Mouse (Mus musculus): ENCODE data around the gene Aff3. TPM values are rescaled to one million over a fixed set of nuclear protein-coding genes. Genes with fewer than 3 reads are reported as not detected.

The Aff3 gene
- polyA plus RNA-seq, 2 experiments = 0.18 to 0.22 TPM

DNA sequence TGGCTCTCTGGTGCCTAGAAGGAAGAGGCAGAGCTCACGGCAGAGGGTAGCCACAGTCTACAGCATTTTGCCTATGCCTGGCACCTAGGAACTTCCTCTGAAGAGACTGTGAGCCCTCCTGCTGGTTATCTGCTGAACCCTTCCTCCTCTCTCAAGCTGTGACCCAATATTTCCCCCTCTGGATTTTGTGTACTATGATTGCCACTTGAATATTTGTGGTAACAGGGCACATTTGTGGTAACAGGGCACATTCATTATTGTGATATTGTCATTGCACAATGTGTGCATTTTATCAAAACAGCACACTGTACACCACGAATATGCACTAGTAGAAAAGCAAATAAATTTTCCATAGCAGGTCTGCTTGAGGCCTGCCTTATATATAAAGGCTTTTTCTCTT, 223.0 kb downstream of the Aff3 start:
- Histone ChIP-seq H3K9me3 (ENCODE audit: control insufficient read depth, low read length) (no peaks in the 10 kb centered on the region), H3K27ac (no peak overlapping the region), H3K27me3 (ENCODE audit: control insufficient read depth, insufficient read depth, low read length) (no peaks in the 10 kb centered on the region), H3K36me3 (replicated peaks; ENCODE audit: control insufficient read depth, insufficient read depth, low read depth) (no peaks in the 10 kb centered on the region), H3K4me3 (ENCODE audit: insufficient read depth in 1 of 2, low read depth in 2 of 2, low read length in 2 of 2) (no peak overlapping the region), H3K9ac (replicated peaks) (0 out of 2 replicates have a peak overlapping the region, but pooled peaks have one; percentile 29), H3K4me2 (ENCODE audit: low read depth) (no peak overlapping the region), H3K4me1 (replicated peaks; ENCODE audit: control insufficient read depth in 2 of 2, insufficient read depth in 2 of 2, low read length in 1 of 2) (peaks cover 36% of the 10 kb centered on the region in 2 experiments)
- no peak for DNase-seq (ENCODE audit: low read depth in 3 of 3, low spot score in 3 of 3)
- 40% methylated on average over 2 of the region's 2 CpGs for whole genome bisulfite sequencing (ENCODE audit: insufficient replicate concordance)
- no peak for TF ChIP-seq EP300 (IDR thresholded peaks at IDR 0.05; ENCODE audit: low read depth)
- no peak for ATAC-seq (ENCODE audit: insufficient read depth)

DNA sequence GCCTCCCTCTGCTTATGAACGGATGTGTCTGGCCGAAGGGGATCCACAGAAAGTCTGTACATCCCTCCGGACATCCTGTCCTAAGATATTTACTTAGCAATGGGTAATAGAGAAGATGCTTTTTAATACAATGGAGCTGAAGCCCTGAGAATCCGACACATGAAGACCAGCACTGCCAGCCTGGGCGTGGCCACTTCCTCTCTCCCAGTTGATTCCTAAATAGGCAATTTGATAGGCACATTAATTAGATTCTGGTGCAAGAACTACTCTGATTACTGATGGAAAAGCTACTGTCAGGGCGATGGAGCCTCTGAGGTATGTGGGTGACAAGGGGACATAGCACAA, 224.3 kb downstream of the Aff3 start:
- Histone ChIP-seq H3K27me3 (ENCODE audit: control insufficient read depth, insufficient read depth, low read length) (no peaks in the 10 kb centered on the region), H3K4me2 (ENCODE audit: low read depth) (no peak overlapping the region), H3K27ac (no peak overlapping the region), H3K4me1 (replicated peaks; ENCODE audit: control insufficient read depth in 2 of 2, insufficient read depth in 2 of 2, low read length in 1 of 2) (peaks cover 22% of the 10 kb centered on the region in 2 experiments), H3K9me3 (ENCODE audit: control insufficient read depth, low read length) (no peaks in the 10 kb centered on the region), H3K4me3 (ENCODE audit: insufficient read depth in 1 of 2, low read depth in 2 of 2, low read length in 2 of 2) (no peak overlapping the region), H3K9ac (replicated peaks) (no peak overlapping the region), H3K36me3 (replicated peaks; ENCODE audit: control insufficient read depth, insufficient read depth, low read depth) (no peaks in the 10 kb centered on the region)
- DNase-seq (ENCODE audit: low read depth in 3 of 3, low spot score in 3 of 3) (no peak), ATAC-seq (ENCODE audit: insufficient read depth) (no peak)
- TF ChIP-seq CTCF (IDR thresholded peaks at IDR 0.05; ENCODE audit: low read depth) (no peak), EP300 (IDR thresholded peaks at IDR 0.05; ENCODE audit: low read depth) (no peak)
- 72% methylated on average over 6 of the region's 6 CpGs for WGBS (ENCODE audit: insufficient replicate concordance)

DNA sequence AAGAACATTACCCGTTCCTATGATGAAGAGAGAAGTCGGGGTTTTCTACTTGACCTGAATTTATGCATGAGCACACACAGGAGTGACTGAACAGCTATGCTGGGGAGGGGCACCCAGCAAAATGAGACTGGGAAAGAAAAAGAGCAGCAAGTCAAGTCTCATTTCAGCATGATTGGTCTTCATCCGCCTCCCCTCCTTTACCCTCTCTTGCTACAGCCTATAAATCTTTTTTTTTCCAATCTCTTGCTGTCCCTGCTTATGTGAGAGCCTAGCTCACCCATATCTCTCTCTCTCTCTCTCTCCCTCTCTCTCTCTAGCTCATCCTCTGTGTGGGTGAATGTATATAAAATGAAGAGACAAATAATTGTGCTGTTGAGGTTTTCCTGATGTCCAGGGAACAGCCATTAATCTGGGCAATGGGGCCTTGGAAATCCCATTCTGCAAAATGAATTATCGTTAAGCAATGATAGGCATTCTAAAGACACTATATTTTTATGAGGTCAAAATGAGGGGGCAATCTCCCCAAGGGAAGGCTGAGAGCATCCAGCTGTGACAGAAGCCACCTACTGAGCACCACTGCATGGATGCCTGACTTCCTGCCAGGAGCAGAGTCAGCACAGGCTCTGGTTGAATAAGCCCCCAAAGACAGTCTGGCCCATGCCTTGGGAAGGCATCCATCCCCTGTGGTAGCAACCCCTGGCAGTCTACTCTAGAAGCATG, 224.8 kb downstream of the Aff3 start:
- peaks cover 17 to 21% of the 10 kb centered on the region in 2 experiments for H3K4me1 ChIP-seq (replicated peaks; ENCODE audit: control insufficient read depth in 2 of 2, insufficient read depth in 2 of 2, low read length in 1 of 2)
- no peak overlapping the region for H3K27ac ChIP-seq
- ATAC-seq (ENCODE audit: insufficient read depth) (no peak), DNase-seq (ENCODE audit: low read depth in 3 of 3, low spot score in 3 of 3) (no peak)
- H3K27me3 ChIP-seq (ENCODE audit: control insufficient read depth, insufficient read depth, low read length) = no peaks in the 10 kb centered on the region
- H3K4me2 ChIP-seq (ENCODE audit: low read depth) = no peak overlapping the region
- TF ChIP-seq EP300 (IDR thresholded peaks at IDR 0.05; ENCODE audit: low read depth) (no peak), CTCF (IDR thresholded peaks at IDR 0.05; ENCODE audit: low read depth) (no peak)
- H3K9ac ChIP-seq (replicated peaks) = no peak overlapping the region
- WGBS (ENCODE audit: insufficient replicate concordance) = 71% methylated on average over 4 of the region's 4 CpGs
- H3K36me3 ChIP-seq (replicated peaks; ENCODE audit: control insufficient read depth, insufficient read depth, low read depth) = no peaks in the 10 kb centered on the region
- H3K9me3 ChIP-seq (ENCODE audit: control insufficient read depth, low read length) = no peaks in the 10 kb centered on the region
- no peak overlapping the region for H3K4me3 ChIP-seq (ENCODE audit: insufficient read depth in 1 of 2, low read depth in 2 of 2, low read length in 2 of 2)

DNA sequence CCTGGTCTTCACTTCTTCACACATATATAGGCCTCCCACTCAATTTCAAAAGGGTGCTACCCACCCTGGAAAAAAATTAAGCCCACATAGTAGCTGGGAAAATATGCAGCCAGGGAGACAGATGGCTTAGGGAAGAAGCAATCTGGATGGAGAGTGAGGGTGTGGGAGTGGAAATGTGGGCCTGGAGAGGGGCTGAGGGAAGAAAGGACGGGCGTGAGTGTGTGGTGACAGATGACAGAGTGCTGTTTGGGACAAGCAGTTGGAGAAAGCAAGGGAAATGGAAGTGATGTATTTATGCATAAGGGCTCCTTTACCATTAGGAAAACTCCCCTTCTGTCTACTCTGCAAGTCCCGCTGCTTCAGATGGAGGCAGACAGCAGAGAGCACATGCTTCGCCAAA, 226.3 kb downstream of the Aff3 start:
- DNase-seq (ENCODE audit: low read depth in 3 of 3, low spot score in 3 of 3) (no peak), ATAC-seq (ENCODE audit: insufficient read depth) (no peak)
- WGBS (ENCODE audit: insufficient replicate concordance) = 59% methylated on average over 4 of the region's 4 CpGs
- H3K27ac ChIP-seq = no peak overlapping the region
- H3K9ac ChIP-seq (replicated peaks) = no peak overlapping the region
- H3K4me2 ChIP-seq (ENCODE audit: low read depth) = no peak overlapping the region
- H3K9me3 ChIP-seq (ENCODE audit: control insufficient read depth, low read length) = no peaks in the 10 kb centered on the region
- H3K4me3 ChIP-seq (ENCODE audit: insufficient read depth in 1 of 2, low read depth in 2 of 2, low read length in 2 of 2) = no peak overlapping the region
- no peak for TF ChIP-seq CTCF (IDR thresholded peaks at IDR 0.05; ENCODE audit: low read depth)
- TF ChIP-seq EP300 (IDR thresholded peaks at IDR 0.05; ENCODE audit: low read depth) = no peak
- no peaks in the 10 kb centered on the region for H3K36me3 ChIP-seq (replicated peaks; ENCODE audit: control insufficient read depth, insufficient read depth, low read depth)
- peaks cover 17 to 19% of the 10 kb centered on the region in 2 experiments for H3K4me1 ChIP-seq (replicated peaks; ENCODE audit: control insufficient read depth in 2 of 2, insufficient read depth in 2 of 2, low read length in 1 of 2)
- H3K27me3 ChIP-seq (ENCODE audit: control insufficient read depth, insufficient read depth, low read length) = no peaks in the 10 kb centered on the region

DNA sequence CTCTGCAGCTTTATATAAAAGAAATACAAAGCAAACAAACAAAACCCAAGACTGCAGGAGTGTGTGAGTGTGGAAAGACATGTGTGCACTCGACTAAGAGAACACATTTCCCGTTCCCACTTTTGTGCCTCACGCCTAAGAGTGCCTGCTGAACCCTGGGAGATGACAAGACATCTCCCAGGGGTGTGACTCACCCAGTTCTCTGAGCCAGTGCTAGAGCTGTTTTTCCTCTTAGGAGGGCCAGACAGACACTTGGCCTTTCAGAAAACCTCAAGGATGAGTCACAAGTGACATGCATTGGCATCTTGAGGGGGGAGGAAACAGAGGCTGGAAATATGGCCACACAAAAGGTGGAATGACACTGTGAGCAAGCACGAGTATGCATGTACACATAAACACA, 227.1 kb downstream of the Aff3 start:
- H3K27ac ChIP-seq = no peak overlapping the region
- no peaks in the 10 kb centered on the region for H3K36me3 ChIP-seq (replicated peaks; ENCODE audit: control insufficient read depth, insufficient read depth, low read depth)
- no peak overlapping the region for H3K9ac ChIP-seq (replicated peaks)
- TF ChIP-seq CTCF (IDR thresholded peaks at IDR 0.05; ENCODE audit: low read depth) (no peak), EP300 (IDR thresholded peaks at IDR 0.05; ENCODE audit: low read depth) (no peak)
- ATAC-seq (ENCODE audit: insufficient read depth) (no peak), DNase-seq (ENCODE audit: low read depth in 3 of 3, low spot score in 3 of 3) (no peak)
- H3K4me2 ChIP-seq (ENCODE audit: low read depth) = no peak overlapping the region
- WGBS (ENCODE audit: insufficient replicate concordance) = 42% methylated on average over 4 of the region's 4 CpGs
- no peaks in the 10 kb centered on the region for H3K9me3 ChIP-seq (ENCODE audit: control insufficient read depth, low read length)
- H3K4me3 ChIP-seq (ENCODE audit: insufficient read depth in 1 of 2, low read depth in 2 of 2, low read length in 2 of 2) = no peak overlapping the region
- no peaks in the 10 kb centered on the region for H3K27me3 ChIP-seq (ENCODE audit: control insufficient read depth, insufficient read depth, low read length)
- peaks cover 10 to 13% of the 10 kb centered on the region in 2 experiments for H3K4me1 ChIP-seq (replicated peaks; ENCODE audit: control insufficient read depth in 2 of 2, insufficient read depth in 2 of 2, low read length in 1 of 2)
